Mouse (Mus musculus) thymus, adult 2 months (tissue): ENCODE data around the gene Cox6a1. TPM values are rescaled to one million over a fixed set of nuclear protein-coding genes. Genes with fewer than 3 reads are reported as not detected.
A peak's percentile ranks its signal among the peaks of the same experiment; 100 is the strongest.

ENCODE experiments used
- DNase-seq: peaks from one replicate; pipeline ENCODE4 v3.0.0; 2021
- H3K27ac ChIP-seq: fragments of 200-500 bp; 2 replicates; pipeline ENCODE4 v1.5.1; 2012; ENCODE audit warnings: low read length, control low read depth; ENCODE audit not compliant: control insufficient read depth, insufficient read depth
- H3K27me3 ChIP-seq: fragments of 200-500 bp; 2 replicates; pipeline ENCODE4 v1.6.1; 2012; ENCODE audit warnings: mild to moderate bottlenecking, low read length, moderate library complexity, mixed read lengths; ENCODE audit not compliant: control insufficient read depth, insufficient read depth
- H3K36me3 ChIP-seq: fragments of 200-500 bp; 2 replicates; pipeline ENCODE4 v1.6.1; 2012; ENCODE audit warnings: mild to moderate bottlenecking, low read length, moderate library complexity; ENCODE audit not compliant: control insufficient read depth, insufficient read depth
- H3K4me1 ChIP-seq: fragments of 200-500 bp; replicated peaks from 2 replicates; pipeline ENCODE4 v1.6.1; 2012; ENCODE audit warnings: low read length; ENCODE audit not compliant: control insufficient read depth, insufficient read depth
- H3K4me3 ChIP-seq: fragments of 200-500 bp; 2 replicates; pipeline ENCODE4 v1.5.1; 2012; ENCODE audit warnings: mild to moderate bottlenecking, low read length, control low read depth, moderate library complexity; ENCODE audit not compliant: control insufficient read depth, insufficient read depth
- CTCF ChIP-seq: fragments of 200-500 bp; IDR thresholded peaks from 2 replicates; pipeline ENCODE4 v1.5.1; 2012; ENCODE audit warnings: mild to moderate bottlenecking, control low read depth, low read length, moderate library complexity, borderline replicate concordance; ENCODE audit not compliant: control insufficient read depth, poor library complexity, insufficient read depth; ENCODE audit errors: extremely low read depth
- POLR2A ChIP-seq: fragments of 200-500 bp; IDR thresholded peaks from 2 replicates; pipeline ENCODE4 v1.6.1; 2012; ENCODE audit warnings: mild to moderate bottlenecking, low read length, control low read depth, moderate library complexity; ENCODE audit not compliant: control insufficient read depth, poor library complexity, insufficient read depth; ENCODE audit errors: extremely low read depth
- WGBS: fragments of 180-500 bp; shearing (Covaris S2); methylation state at CpG from one replicate; pipeline ENCODE4 v1.1.7; 2018; 5-methylcytosine and 5-hydroxymethylcytosine counted together
- polyA plus RNA-seq: library from polyadenylated mRNA; depleted of rRNA; stranded (reverse); fragments of >200 nt; gene quantifications from 2 replicates; pipeline ENCODE4 v1.2.3, GENCODE M21; 2012

The Cox6a1 gene
- polyA plus RNA-seq, 1 experiment = 2,976 TPM

- Histone ChIP-seq H3K4me3 (no peak overlapping the region), H3K4me1 (no peaks in the 10 kb centered on the region), H3K36me3 (no peaks in the 10 kb centered on the region), H3K27me3 (peaks cover 4% of the 10 kb centered on the region), H3K27ac (no peak overlapping the region)
- TF ChIP-seq POLR2A (no peak), CTCF (no peak)
- 79% methylated on average over 4 of the region's 4 CpGs for WGBS
- no peak for DNase-seq
These were observed 16.0 kb upstream of the Cox6a1 start for GRCm38 (mm10) chr5:115364782-115365181.

GRCm38 (mm10) chr5:115362819-115363714, 14.3 kb upstream of the Cox6a1 start:
- TF ChIP-seq POLR2A (no peak), CTCF (no peak)
- Histone ChIP-seq H3K4me1 (no peaks in the 10 kb centered on the region), H3K4me3 (no peak overlapping the region), H3K27me3 (peaks cover 4% of the 10 kb centered on the region), H3K27ac (no peak overlapping the region), H3K36me3 (no peaks in the 10 kb centered on the region)
- 35% methylated on average over 19 of the region's 19 CpGs for WGBS
- no peak for DNase-seq

- Histone ChIP-seq H3K27ac (no peak overlapping the region), H3K4me3 (no peak overlapping the region), H3K27me3 (peaks cover 4% of the 10 kb centered on the region), H3K4me1 (no peaks in the 10 kb centered on the region), H3K36me3 (no peaks in the 10 kb centered on the region)
- WGBS = 36% methylated on average over 7 of the region's 7 CpGs
- TF ChIP-seq CTCF = no peak
- no peak for TF ChIP-seq POLR2A
- DNase-seq = no peak
These were observed 13.4 kb upstream of the Cox6a1 start for GRCm38 (mm10) chr5:115362216-115362615.

DNA sequence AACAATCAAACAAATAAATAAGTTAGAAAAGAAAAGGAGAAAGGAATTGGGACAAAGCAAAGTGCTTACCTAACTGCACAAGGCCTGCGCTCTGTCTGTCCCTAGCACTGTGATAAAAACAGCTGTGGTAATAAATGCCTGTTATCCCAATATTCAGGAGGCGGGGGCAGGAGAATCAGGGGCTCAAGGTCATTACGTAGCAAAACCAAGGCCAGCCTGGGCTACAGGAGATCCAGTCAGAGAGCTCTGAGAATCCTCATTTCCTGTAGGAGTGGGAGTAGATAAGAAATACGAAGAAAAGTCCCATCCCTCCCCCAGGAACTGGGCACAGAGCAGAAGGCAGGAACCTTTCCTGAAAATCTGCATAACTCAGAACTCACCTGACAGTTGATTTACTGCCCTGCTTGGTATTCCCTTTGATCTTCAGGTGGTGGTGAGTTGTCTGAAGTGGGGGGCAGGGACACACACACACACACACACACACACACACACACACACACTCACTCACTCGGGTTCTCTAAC, 11.1 kb upstream of the Cox6a1 start:
- Histone ChIP-seq H3K4me3 (no peak overlapping the region), H3K27me3 (peaks cover 4% of the 10 kb centered on the region), H3K36me3 (no peaks in the 10 kb centered on the region), H3K4me1 (no peaks in the 10 kb centered on the region), H3K27ac (no peak overlapping the region)
- TF ChIP-seq CTCF = no peak
- TF ChIP-seq POLR2A = no peak
- WGBS = 79% methylated on average over 5 of the region's 5 CpGs
- DNase-seq = no peak

GRCm38 (mm10) chr5:115359438-115359837, 10.7 kb upstream of the Cox6a1 start:
- TF ChIP-seq CTCF (no peak), POLR2A (no peak)
- WGBS = 57% methylated on average over 8 of the region's 8 CpGs

GRCm38 (mm10) chr5:115358872-115359271, 10.1 kb upstream of the Cox6a1 start:
- DNase-seq = peak; percentile 86
- H3K27me3 ChIP-seq = peaks cover 4% of the 10 kb centered on the region
- H3K27ac ChIP-seq = no peak overlapping the region
- TF ChIP-seq CTCF (peak; percentile 93), POLR2A (no peak)
- no peak overlapping the region for H3K4me3 ChIP-seq
- 6% methylated on average over 12 of the region's 12 CpGs for WGBS
- H3K4me1 ChIP-seq = no peaks in the 10 kb centered on the region
- no peaks in the 10 kb centered on the region for H3K36me3 ChIP-seq

More at GRCm38 (mm10) chr5:115359438-115359837, 10.7 kb upstream of the Cox6a1 start:
- no peaks in the 10 kb centered on the region for H3K36me3 ChIP-seq
- H3K27ac ChIP-seq = no peak overlapping the region
- H3K4me1 ChIP-seq = no peaks in the 10 kb centered on the region
- no peak overlapping the region for H3K4me3 ChIP-seq
- peaks cover 4% of the 10 kb centered on the region for H3K27me3 ChIP-seq
- no peak for DNase-seq
